15 mouse cellular contexts compared by ENCODE assay signal in genomic region chr9:97103376-97104061, GRCm38 (mm10). TPM values are rescaled to one million over a fixed set of nuclear protein-coding genes. Genes with fewer than 3 reads are reported as not detected.
A peak's percentile ranks its signal among the peaks of the same experiment; 100 is the strongest.
DNase-seq lines count a peak whose midpoint lies in the region; ATAC-seq lines count a peak whose summit lies in the region.
"Had no signal": no experiment of that assay in that cellular context is flagged by ENCODE, and none has a peak within 500 bp of the region (broad histone marks: within the 10 kb centered on the region; RNA-seq: fewer than 3 reads in every experiment).

No protein-coding gene starts in this region.

- peak; percentile 70 for ATAC-seq in liver, embryonic 15.5 days (ENCODE audit: insufficient read depth)
- ATAC-seq: intestine, embryonic 16.5 days had no signal

- H3K9ac ChIP-seq in liver, embryonic 15.5 days, result no peak overlapping the region
- H3K9ac ChIP-seq: forebrain, embryonic 12.5 days; heart, embryonic 13.5 days had no signal

- no peaks in the 10 kb centered on the region for H3K36me3 ChIP-seq in liver, embryonic 15.5 days (replicated peaks)
- H3K36me3 ChIP-seq in forebrain, embryonic 10.5 days (replicated peaks), result peaks cover 28% of the 10 kb centered on the region
- H3K36me3 ChIP-seq: forebrain, embryonic 12.5 days had no signal

- 50% methylated on average over 2 of the region's 2 CpGs for WGBS in liver, embryonic 15.5 days (ENCODE audit: insufficient replicate concordance)
- 88% methylated on average over 2 of the region's 2 CpGs for WGBS in forebrain, embryonic 10.5 days

- H3K9me3 ChIP-seq in liver, embryonic 15.5 days (replicated peaks), result no peaks in the 10 kb centered on the region
- no peaks in the 10 kb centered on the region for H3K9me3 ChIP-seq in forebrain, embryonic 10.5 days
- H3K9me3 ChIP-seq: forebrain, embryonic 12.5 days; heart, embryonic 13.5 days had no signal

- H3K4me3 ChIP-seq in liver, embryonic 15.5 days (replicated peaks), result no peak overlapping the region
- no peak overlapping the region for H3K4me3 ChIP-seq in forebrain, embryonic 10.5 days
- H3K4me3 ChIP-seq: forebrain, embryonic 12.5 days; heart, embryonic 13.5 days had no signal

- H3K4me2 ChIP-seq in liver, embryonic 15.5 days, result no peak overlapping the region
- H3K4me2 ChIP-seq: forebrain, embryonic 12.5 days; heart, embryonic 13.5 days had no signal

- H3K27ac ChIP-seq in liver, embryonic 15.5 days (replicated peaks), result no peak overlapping the region; the same call in 1 of the 2 replicates
- no peak overlapping the region for H3K27ac ChIP-seq in forebrain, embryonic 10.5 days
- H3K27ac ChIP-seq: forebrain, embryonic 12.5 days; heart, embryonic 13.5 days had no signal

- peaks cover 26% of the 10 kb centered on the region for H3K27me3 ChIP-seq in liver, embryonic 15.5 days
- H3K27me3 ChIP-seq in forebrain, embryonic 10.5 days (ENCODE audit: poor library complexity, severe bottlenecking), result no peaks in the 10 kb centered on the region
- H3K27me3 ChIP-seq: forebrain, embryonic 12.5 days; heart, embryonic 13.5 days had no signal

- peak; percentile 56 for DNase-seq in urinary bladder, postnatal 14 days (ENCODE audit: low spot score)
- no peak for DNase-seq in urinary bladder, postnatal 25 days (ENCODE audit: low spot score)
- DNase-seq in c-Kit-positive CD71-positive TER-119-negative erythroid progenitor cells, embryonic 14.5 days (ENCODE audit: low read depth), result peak; percentile 28
- DNase-seq in frontal cortex, postnatal 14 days (ENCODE audit: low spot score in 2 of 2), result no peak
- no peak for DNase-seq in forebrain, embryonic 10.5 days (ENCODE audit: extremely low spot score, low spot score)
- no peak for DNase-seq in layer of hippocampus, adult 9-10 months (ENCODE audit: low spot score)
- DNase-seq: cerebellum, adult 8-10 months; gastrocnemius, postnatal 14 days; kidney, postnatal 36 days; lung, postnatal 4 days; right cerebral cortex, postnatal 25 days had no signal

- H3K4me1 ChIP-seq in liver, embryonic 15.5 days (replicated peaks), result peaks cover 29% of the 10 kb centered on the region
- H3K4me1 ChIP-seq in forebrain, embryonic 10.5 days, result no peaks in the 10 kb centered on the region
- H3K4me1 ChIP-seq: forebrain, embryonic 12.5 days had no signal

RNA-seq across cellular contexts. Expression of gene Slc25a36, which starts 7.4 kb away (rescaled TPM):
- polyA plus RNA-seq in liver, embryonic 15.5 days (2015; fragmentation: Nextera tagmentation; extraction: Ambion mirVana), result 7.6 and 8.4 TPM in 2 replicates
- polyA plus RNA-seq in forebrain, embryonic 10.5 days (2016; fragmentation: Nextera tagmentation; extraction: Ambion mirVana), result 60.4 and 61.8 TPM in 2 replicates

Comparison
In these comparisons a context has a peak if more than half of its experiments do, and no peak if none do; other contexts are left out.
1. DNase-seq: peak in urinary bladder, postnatal 14 days (single experiment) and c-Kit-positive CD71-positive TER-119-negative erythroid progenitor cells, embryonic 14.5 days (single experiment); none in urinary bladder, postnatal 25 days (single experiment), frontal cortex, postnatal 14 days (0 of 2), forebrain, embryonic 10.5 days (single experiment) and layer of hippocampus, adult 9-10 months (single experiment).